Mouse (Mus musculus): ENCODE measurements at regions not wholly inside any gene's neighbourhood (a gene's known extent, or its start where the extent isn't known, plus 50 kb on each side); places are given as distances from the start of the nearest gene placed in this dataset.

DNA sequence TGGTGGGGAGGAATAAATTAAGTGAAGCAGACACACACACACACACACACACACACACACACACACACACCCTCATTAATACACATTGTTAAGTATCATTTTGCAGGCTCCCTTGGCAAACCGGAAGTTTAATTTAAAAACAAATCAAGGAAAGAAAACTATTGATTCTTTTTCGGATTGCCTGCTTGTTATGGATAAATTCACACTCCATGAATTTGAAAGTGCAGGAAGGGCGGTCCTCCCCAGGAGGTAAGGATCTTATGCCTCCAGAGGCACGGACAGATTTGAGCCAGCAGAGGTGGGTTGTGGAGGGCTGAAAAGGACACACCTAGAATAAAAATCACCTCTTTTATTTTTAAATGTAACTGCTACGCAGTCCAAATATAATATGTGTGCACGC is 156.2 kb upstream of the Gm15217 start:
- TF ChIP-seq CTCF (IDR thresholded peaks at IDR 0.05; ENCODE audit: low read depth) (no peak), EP300 (IDR thresholded peaks at IDR 0.05; ENCODE audit: low read depth) (no peak)
